Mouse (Mus musculus): Measurements from ENCODE around the gene 1700122O11Rik.

DNA sequence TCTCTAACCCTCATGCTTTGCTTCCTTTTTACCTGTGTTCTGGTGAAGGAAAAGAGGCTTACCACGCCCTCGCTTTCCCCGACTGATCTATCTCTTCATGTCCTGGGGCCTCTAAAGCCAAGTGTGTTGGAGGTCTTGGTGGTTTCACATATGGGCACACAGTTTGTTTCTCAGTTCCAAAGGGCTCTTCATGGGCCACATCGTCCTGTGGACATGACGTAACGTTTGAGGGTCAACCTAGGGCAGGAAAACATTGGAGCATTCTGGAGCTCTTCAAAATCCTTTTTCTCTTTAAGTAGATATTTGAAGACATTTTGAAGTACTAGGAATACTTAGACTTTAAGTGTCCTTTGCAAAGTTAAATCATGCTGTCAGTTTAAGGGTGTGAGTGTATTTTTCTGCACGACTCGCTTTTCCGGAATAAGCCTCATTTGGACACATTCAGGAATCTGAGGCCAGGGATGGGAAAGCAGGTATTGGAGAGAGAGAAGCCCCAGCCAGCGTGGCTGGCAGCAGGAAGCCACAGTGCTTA lies 29.1 kb upstream of the 1700122O11Rik start:
- TF ChIP-seq CTCF (IDR thresholded peaks at IDR 0.05; ENCODE audit: extremely low read depth, insufficient read length, insufficient replicate concordance, low read depth, low read length) (no peak), POLR2A (IDR thresholded peaks at IDR 0.05; ENCODE audit: low read depth, low read length) (no peak)
